Mouse (Mus musculus): ENCODE data around the gene Fam228a. TPM values are rescaled to one million over a fixed set of nuclear protein-coding genes. Genes with fewer than 3 reads are reported as not detected.
"Not testable (repeated sequence)": the region's sequence is repeated elsewhere in the genome, so short reads cannot be mapped to it uniquely, and the experiment has no call there.

The Fam228a gene
- under 1 TPM in 3 of 4 experiments, not detected in 1; 0.28 to 0.59 (median 0.48) TPM for total RNA-seq (2022)

DNA sequence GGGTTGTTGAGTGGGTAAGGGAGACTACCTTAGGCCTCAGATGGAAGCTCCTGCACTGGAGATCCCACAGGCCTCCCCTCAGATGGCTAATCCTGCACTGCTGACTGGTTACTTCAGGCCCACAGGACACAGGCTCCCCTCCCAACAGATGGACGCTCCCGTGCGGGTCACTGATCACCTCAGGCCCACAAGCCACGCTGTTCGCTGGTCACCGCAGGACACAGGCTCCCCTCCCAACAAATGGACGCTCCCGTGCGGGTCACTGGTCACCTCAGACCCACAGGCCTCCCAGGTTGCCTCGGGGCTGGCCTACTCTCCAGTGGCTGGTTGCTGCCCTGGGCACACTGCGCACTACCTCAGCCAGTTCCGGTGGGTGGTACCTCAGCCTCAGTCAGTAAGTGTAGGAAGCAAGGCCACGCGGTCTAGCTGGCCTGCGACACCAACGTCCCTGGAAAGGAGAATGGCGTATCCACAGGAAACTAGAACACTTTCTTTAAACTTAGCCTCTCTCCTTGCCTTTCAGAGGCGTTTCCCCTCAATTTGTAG is at the start of gene Fam228a:
TSS of gene Fam228a (minus strand) at position 400 of the 546 bp plus-strand sequence.
- DNase-seq, result no peak

DNA sequence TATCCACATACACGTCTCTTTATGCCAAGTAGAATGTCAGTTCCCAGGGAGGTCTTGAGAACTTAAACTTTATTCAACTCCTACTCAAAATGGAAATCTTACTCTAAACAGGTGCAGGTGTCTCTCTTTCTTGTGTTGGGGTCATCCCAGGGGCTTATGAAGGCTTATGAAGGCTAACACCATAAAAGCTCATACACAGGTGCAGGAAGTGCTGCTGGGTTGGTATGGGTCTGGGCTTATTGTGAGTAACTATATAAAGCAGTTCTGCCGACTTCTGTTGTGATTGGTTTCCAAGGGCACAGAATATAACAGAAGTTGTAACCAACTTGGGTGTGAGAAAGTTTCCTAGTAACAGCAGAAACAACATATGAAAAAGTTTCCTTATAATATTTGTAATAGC is 46.2 kb upstream of the Fam228a start:
- no peak for DNase-seq

DNA sequence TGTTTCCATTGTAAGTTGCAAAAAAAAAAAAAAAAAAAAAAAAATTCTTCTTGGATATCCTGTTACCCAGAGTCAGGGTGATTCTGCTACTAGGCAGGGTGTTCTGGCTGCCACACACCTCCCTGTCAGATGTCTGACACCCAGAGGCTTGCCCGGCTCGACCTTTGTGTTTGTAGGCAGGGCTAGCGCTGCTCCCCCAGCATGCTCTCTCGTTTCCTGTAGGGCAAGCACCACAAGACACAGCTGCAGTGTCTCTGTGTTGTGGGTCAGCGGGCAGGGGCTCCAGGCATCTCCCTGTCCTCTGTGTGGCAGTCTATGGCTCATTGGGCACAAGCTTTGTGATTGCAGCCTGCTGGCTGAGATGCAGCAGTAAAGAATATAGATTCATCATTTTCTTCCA is 45.4 kb upstream of the Fam228a start:
- DNase-seq, result no peak

DNA sequence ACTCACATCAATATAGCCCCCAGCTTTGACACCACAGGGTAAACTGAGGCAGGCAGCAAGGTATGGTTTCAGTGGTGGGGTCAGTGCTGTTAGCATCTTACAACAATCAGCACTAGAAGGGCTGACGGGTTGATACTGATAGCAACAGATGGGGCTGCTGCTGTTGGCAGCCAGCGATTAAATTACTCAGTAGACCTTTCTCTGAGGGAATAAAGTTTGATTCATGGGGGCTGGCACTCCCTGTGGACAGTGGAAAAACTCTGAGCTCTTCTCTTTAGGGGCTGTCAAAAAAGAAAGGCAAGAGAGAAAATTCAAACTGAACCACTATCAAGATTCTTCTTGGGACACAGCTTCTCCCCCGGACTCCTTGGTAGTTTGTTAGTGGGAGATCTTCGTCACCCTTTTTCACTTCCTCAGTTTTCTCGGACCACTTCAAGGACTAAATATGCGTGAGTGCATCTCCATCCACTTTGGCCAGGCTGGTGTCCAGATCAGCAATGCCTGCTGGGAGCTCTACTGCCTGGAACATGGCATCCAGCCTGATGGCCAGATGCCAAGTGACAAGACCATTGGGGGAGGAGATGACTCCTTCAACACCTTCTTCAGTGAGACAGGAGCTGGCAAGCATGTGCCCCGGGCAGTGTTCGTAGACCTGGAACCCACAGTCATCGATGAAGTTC is 43.6 kb upstream of the Fam228a start:
- not testable (repeated sequence) for DNase-seq

DNA sequence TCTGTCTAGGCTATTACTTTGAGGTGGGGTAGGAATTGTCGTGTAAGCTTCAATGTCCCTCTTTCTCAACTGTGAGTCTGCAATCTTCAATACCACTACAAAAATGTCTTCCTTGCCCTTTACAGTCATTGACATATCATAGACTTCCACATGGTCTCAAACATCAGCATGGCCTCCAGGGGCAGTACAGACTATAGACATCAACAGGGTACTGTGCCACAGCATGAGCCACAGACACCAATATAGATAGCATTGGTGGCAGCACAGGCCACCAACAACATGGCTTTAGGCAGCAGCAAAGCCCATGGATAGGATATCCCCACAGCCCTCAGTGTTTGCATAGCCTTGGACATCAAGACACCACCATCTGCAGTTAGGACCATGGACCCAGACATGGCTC is 43.0 kb upstream of the Fam228a start:
- DNase-seq, result no peak

DNA sequence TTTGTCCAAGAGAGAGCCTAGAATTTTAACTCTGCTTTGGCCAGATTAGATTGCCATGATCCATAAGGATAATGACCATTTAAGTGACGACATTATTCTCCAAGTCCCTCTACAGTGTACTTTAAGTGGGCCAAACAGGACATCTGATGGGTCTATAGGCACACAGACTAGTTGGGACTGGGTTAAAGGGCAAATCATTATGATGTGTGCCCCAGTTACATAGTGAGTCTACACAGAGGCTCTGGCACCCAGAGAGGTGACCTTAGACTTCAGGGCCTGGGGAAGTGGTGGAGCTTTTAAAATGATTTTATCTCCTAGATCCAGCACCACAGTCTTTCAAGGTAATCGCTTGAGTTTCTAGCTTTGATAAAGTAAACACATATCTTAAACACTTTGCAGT is 42.0 kb upstream of the Fam228a start:
- no peak for DNase-seq

DNA sequence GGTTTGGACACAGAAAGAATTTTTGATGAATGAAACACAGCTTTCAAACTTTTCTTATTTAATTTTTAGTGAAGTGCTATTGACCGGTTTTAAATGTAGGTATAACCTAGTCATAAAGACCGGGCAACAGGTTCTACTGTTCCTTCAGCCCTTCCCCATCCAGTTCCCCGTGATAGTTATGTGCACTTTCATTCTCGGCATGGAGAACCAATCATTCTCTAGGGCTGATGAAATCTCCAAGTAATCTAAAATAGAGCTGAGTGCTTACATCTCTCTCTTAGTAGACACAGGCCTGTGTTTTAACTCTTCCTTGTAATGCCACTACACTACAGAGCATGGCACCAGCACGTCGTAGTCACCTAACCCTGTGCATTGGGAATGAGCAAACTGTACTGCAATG is 39.5 kb upstream of the Fam228a start:
- DNase-seq, result no peak

DNA sequence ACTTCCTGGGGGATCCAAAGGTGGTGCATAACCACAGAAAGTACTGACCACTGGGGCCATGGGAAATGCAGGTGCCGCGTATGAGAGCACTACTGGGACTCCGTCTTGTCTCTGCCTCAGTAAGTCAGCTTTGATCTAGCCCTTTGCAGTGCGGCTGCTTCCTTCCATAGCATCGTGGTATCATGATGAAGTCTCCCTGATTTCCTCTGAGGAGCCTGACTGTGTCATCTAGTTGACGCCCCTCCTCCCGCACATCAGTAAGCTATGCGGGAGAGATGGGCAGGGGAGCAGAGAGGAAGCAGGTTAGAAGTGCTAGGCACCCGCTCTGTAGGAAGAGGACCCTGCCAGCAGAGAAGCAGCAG is 37.3 kb upstream of the Fam228a start:
- no peak for DNase-seq

DNA sequence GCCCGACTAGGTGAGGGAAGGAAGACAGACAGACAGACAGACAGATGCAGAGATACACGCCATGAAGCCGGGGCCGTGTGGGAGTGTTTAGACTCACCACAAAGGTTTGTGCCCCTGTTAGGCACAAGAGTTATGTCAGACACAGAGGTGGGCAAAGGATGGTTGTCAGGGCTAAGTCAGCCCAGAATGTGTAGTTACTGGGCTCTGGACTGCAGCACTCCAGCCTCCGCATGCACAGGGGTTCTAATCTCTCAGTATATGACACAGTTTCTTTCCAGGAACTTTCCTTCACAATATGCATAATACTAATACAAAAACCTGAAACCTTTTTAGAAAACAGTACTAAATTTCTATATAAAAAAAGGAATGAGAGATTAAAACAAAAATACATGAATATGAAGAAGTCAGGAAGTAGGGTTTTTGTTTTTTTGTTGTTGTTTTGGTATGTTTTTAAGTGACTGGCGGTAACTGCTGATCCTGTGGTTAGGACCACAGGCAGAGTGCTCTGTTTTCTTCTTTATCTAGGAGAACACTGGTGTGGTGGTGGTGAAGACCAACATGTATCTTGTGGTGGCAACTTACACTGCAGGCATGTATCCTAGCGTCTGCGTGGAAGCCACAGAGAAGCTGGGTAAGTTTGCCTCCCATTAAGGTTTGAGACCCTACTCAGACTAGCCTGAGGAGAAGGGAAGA is 36.8 kb upstream of the Fam228a start:
- DNase-seq, result no peak

DNA sequence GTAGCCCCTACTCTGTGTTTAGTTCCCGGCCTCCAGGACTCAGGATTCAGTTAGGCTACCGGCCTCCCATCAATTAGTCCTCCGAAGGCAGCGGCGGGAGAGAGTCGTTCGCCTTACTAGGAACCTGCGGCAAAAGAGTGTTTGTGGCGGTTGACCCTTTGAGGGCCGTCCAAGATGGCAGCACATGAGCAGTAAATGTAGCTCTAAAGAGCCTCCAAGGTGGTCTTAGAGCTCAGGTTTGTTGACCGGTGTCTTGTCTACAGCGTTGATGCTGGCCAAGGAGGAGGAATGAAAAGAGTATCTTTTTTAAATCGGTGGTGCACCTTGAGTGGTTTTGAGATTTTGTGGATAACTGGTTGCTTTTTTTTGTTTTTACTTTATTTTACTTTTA is 31.1 kb upstream of the Fam228a start:
- DNase-seq, result no peak

DNA sequence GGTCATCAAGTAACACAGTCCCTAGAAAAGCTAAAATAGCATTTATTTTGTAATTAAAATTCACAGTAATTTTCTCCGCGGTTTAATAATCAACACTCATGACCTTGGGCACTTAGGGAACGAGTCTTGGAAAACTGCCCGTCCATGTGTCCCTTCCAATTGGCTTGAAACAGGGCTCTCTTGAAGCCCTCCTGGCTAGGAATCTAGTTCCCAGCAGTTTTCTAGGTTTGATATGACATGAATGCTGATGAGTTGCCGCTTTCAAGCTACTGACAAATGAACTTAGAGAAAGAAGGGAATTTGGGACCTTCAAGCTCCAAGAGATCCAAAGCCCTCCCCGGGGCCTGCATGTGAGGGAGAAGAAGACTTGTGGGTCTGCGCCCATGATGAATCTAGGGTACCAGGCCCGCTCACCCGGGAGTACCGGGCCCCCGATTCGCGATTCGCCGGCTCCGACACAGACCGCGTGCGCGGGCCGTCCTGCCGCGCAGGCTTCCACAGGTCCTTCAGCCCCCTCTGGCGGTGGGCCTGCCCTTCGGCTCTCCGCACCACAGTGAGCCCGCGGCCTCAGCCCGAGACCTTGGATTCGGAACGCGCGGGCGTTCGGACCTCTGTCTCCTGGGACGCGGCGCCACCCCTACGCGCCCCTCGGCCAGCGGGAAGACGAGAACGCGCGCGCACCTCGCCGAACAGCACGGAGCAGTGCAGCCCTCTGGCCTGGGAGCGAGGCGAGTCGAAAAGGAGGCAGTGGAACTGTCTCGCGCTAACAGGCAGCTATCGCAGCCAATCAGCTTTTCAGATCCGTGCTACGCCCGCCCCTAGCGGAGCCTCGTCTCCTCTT is 30.5 kb upstream of the Fam228a start, which contains the start of the genes Pfn4 and Fam228b:
TSS of gene Pfn4 (plus strand) at position 531 of the 841 bp plus-strand sequence.
TSS of gene Fam228b (minus strand) at position 776 of the 841 bp plus-strand sequence.
- DNase-seq, result peak; percentile 92

DNA sequence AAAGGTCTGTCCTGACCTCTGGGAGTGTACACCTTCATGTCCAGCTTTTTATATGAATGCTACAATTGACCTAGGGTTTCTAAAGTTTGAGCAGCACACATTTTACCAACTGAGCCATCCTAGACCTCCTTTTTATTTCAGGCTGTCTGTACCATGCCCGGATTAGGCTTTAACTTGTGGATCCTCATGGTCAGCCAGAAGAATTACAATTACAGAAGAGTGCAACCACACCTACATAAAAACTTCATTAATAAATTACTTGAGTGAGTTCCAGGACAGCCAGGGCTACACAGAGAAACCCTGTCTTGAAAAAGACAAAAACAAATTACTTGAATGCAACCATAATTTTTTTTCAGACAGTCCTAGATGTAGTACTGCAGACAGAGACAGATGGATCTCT is 18.8 kb upstream of the Fam228a start:
- DNase-seq, result no peak

DNA sequence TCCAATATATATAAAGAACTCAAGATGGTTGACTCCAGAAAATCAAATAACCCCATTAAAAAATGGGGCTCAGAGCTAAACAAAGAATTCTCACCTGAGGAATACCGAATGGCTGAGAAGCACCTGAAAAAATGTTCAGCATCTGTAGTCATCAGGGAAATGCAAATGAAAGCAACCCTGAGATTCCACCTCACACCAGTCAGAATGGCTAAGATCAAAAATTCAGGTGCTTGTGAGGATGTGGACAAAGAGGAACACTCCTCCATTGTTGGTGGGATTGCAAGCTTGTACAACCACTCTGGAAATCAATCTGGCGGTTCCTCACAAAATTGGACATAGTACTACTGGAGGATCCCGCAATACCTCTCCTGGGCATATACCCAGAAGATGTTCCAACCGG is 16.2 kb upstream of the Fam228a start:
- not testable (repeated sequence) for DNase-seq

DNA sequence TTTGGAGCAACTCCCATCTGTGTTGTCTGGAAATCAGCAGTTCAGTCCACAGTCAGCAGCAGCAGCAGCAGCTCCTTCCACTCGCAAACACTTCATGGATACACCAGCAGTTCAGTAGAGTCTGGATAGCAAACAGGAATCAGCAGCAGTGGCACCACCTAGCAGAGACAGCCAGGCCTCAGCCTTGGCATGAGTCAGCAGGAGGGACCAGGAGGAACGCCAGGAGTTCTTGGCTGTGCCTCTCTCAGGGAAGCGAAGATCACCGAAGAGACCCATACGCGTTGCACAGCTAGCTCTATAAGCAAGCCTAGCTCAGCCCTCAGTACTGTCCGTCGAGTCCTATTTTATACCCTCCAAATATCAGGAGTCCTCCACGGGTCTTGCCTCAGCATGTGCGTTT is 6.3 kb upstream of the Fam228a start:
- DNase-seq, result no peak

DNA sequence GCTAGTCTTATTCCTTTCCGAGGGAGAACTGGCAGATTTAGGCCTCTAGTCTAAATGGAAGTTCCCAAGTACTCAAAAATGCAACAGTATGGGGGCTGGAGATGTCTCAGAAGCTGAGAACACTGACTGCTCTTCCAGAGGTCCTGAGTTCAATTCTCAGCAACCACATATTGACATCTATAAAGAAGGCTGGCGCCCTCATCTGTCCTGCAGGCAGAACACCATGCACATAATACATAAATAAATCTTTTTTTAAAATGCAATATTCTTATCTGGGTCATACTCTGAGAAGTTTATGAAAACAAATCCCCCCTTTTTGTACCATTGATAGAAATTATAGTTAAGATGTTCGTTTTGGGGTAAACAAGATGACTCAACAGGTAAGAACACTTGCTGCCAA is 4.0 kb upstream of the Fam228a start:
- no peak for DNase-seq

DNA sequence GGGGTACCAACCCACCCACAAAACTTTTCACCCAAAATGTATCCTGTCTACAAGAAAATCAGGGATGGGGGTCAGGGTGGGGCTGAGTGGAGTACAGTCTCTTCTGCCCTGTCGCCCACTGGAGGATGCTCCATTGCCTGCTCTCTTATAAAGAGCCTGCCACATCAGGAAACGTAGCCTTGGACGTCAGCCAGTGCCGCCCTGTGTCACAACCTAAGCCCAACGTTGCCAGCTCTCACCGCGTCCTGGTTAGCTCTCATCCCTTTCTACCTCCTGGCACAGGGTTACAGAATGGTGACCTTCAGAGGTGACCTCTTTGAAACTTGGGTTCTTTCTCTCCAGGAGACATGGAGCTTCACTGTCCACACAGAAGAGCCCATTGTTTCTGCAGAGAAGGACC is 2.6 kb upstream of the Fam228a start:
- no peak for DNase-seq

DNA sequence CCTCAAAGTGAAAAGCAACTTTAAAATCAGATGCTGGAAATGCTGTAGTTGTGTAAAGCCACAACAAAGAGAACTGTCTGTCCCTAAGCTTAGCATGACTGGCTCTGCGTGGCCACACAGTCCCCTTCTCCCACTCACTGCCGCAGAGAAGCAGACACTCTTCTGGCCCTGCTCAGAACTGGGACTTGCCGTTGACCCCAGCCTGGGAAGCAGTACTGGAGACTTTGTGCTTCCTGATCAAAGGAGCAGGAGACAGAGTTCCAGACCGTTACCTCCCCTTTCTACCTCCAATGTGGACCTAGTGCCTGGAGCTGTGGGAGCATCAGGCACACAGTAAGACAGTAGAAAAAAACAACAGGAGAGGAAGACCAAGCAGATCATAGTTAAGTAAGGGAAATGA is 5.9 kb downstream of the Fam228a start:
- no peak for DNase-seq

DNA sequence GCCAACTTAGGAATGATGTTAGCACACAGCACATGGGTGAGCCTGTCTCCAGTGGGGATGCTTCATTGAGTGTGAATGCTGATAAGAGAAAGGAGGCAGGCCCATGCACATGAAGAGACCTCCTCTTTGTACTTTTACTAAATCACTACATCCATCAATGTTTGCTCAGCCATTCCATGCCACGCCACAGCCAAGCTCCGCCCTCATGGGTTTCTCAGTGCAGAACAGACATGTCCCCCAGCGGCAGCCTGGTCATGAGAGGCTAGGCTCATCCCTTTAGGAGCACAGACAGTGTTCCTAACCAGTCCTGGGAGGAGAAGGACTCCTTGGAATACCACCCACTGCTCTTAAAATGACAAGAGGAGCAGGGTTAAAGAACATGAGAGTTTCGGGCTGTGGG is 6.6 kb downstream of the Fam228a start:
- no peak for DNase-seq

DNA sequence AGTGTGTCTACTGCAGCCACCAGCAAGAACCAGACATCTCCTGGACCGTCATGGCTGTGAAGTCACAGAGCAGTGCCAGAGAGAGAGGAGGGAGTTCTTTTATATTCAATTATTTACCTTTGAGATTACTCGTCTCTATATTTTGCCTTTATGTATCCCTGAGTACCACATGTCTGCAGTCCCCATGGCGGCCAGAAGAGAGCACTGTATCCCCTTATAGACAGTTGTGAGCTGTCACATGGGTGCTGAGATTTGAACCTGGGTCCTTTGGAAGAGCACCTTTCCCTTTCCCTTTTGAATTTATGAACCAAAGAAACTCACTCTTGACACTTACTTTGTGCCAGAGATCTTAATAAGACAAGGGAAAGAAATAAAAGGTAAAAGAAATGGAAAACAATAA is 9.1 kb downstream of the Fam228a start:
- no peak for DNase-seq

DNA sequence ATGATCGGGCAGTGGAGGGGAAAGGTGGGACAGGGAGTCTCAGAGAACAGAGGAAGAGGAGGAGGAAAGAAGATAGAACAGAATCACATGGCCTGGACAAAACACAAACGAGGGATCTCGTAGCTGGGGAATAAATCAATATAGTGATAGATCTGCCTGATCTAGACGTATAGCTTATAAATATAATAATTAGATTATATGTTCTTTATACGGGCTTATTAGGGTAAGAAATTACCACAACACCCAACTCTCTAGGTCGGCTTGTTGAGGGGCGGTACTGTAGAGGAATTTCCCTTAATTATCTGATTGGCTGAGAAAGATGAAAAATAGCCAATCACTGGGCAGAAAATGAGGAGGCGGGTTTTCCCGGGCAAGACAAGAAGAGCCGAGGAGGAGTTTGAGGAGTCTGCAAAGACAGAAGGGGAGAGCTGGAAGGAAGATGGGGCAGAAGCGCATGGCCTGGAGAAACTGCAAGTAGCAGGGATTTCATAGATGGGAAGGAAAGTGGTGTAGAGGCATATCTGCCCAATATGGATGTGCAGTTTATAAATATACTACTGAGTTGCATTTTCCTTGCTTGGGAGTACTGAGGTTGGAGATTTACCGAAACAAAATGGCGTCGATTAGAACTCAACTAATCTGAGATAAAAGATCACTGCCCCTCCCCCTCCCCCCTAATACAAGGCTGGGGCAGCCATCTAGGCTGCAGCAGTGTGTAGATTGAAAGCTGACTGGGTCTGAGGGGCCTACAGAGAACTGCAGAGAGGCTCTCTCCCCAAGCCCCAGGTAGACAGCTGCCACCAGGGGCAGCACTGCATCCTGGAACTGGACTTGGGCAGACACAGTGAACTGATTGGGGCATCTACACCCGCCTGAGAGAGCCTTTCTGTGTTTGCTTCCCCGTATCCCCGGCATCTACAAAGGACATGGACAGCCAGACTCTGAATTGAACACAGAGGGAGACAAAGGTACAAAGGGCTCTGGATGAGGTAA is 18.2 kb downstream of the Fam228a start:
- DNase-seq, result no peak

DNA sequence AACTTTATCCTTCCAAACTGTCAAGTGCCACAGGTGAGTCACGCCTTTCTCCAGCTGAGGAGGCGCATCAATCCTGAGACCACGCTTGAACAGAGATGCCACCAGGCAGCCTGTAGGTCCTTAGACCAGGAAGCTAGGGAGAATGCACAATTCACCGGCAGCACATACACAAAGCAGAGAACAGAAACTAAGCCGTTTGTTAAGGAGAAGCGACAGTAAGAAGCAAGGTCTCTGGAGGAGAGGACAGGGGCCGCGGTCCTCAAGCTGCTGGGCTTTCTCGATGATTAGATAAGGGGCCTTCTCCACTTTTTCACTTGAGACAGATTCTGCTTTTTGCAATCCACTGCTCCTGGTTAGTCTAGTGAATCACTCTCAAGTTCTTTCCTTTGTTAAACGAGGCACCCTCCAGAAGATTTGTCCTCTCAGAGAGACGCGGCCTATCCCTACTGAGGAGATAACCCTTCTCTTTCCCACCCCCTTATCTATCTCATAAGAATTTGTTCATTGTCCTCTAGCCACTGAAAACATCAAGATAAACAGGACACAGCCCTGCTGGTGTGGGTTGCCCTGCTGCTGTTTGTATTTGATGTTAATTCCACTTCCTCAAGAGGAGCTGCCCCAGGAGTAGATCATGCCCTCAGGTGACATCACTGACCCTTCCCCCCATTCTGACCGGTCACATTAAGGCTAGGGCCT is 19.0 kb downstream of the Fam228a start:
- no peak for DNase-seq
